Mouse (Mus musculus) ES-E14 (cell line): ENCODE measurements around the gene Napa.

Experiments
- HCFC1 ChIP-seq: IDR thresholded peaks from 2 replicates; pipeline ENCODE4 v1.6.1; 2012; ENCODE audit warnings: low read length, inconsistent platforms, borderline replicate concordance; ENCODE audit not compliant: insufficient read depth
- MAFK ChIP-seq: IDR thresholded peaks from 2 replicates; pipeline ENCODE4 v1.6.1; 2014; ENCODE audit warnings: mild to moderate bottlenecking, low read depth, low read length, inconsistent platforms; ENCODE audit not compliant: insufficient read depth

DNA sequence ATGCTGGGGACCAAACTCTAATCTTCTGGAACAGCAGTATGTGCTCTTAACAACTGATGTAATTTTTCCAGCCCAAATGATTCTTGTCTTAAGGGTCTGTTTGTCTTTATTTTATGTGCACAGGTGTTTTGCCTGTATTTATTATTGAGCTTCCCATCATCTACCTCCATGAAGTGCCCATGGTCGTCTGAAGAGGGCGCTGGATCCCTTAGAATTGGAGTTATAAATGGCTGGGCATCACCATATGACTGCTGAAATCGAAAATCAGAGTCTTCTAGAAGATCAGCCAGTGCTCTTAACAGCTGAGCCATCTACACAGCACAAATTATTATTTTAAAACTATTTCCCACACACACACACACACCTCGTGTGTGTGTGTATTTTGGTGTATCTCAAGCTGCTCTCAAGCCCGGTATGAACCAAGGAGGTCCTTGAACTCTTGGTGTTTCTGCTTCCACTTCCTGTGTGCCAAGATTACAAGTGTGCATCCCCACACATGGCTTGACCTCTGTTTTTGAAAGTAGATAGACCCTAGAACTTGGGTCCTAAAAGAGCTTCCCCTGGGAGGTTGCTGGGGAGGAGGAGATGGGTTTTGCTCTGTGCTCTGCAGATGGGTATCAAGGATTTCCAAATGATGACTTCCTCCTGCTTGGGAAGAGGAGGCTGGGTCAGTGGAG lies 41.7 kb upstream of the Napa start:
- no peak for TF ChIP-seq MAFK
- TF ChIP-seq HCFC1 = no peak
